Mouse (Mus musculus): ENCODE data around the gene Gm11238.
"Not testable (repeated sequence)": the region's sequence is repeated elsewhere in the genome, so short reads cannot be mapped to it uniquely, and the experiment has no call there.

DNA sequence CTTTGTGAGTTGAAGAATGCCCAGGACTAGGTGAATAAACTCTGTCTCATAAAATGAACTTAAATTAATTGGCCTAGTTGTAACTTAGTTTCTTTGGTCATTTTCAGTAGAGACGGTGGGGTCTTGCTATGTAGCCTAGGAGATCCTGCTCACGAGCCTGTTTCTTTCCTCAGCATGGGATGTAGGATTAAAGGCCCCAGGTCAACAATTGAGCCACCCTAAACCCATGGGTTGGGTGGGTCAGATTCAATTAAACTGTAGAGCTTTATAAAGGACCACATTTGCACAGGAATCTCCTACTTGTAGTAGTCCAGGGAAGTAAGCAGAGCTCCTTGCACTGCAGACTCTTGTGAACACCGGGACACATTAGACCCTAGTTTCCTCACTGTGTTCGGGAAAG is 75.5 kb downstream of the Gm11238 start, which contains the start of gene Gm428:
- not testable (repeated sequence) for TF ChIP-seq CTCF (IDR thresholded peaks at IDR 0.05; ENCODE audit: borderline replicate concordance, control insufficient read depth, extremely low read depth, insufficient read depth, low read length, poor library complexity); POLR2A (IDR thresholded peaks at IDR 0.05; ENCODE audit: control insufficient read depth, extremely low read depth, insufficient read depth, low read length, poor library complexity)

All from thymus, adult 2 months (tissue).